Mouse (Mus musculus) thymus, adult 2 months (tissue): ENCODE measurements around the gene Pi4k2a. TPM values are rescaled to one million over a fixed set of nuclear protein-coding genes. Genes with fewer than 3 reads are reported as not detected.

Experiments used
- DNase-seq: peaks from one replicate; pipeline ENCODE4 v3.0.0; 2021
- H3K27ac ChIP-seq: fragments of 200-500 bp; 2 replicates; pipeline ENCODE4 v1.5.1; 2012; ENCODE audit warnings: low read length, control low read depth; ENCODE audit not compliant: control insufficient read depth, insufficient read depth
- H3K27me3 ChIP-seq: fragments of 200-500 bp; 2 replicates; pipeline ENCODE4 v1.6.1; 2012; ENCODE audit warnings: mild to moderate bottlenecking, low read length, moderate library complexity, mixed read lengths; ENCODE audit not compliant: control insufficient read depth, insufficient read depth
- H3K36me3 ChIP-seq: fragments of 200-500 bp; 2 replicates; pipeline ENCODE4 v1.6.1; 2012; ENCODE audit warnings: mild to moderate bottlenecking, low read length, moderate library complexity; ENCODE audit not compliant: control insufficient read depth, insufficient read depth
- H3K4me1 ChIP-seq: fragments of 200-500 bp; replicated peaks from 2 replicates; pipeline ENCODE4 v1.6.1; 2012; ENCODE audit warnings: low read length; ENCODE audit not compliant: control insufficient read depth, insufficient read depth
- H3K4me3 ChIP-seq: fragments of 200-500 bp; 2 replicates; pipeline ENCODE4 v1.5.1; 2012; ENCODE audit warnings: mild to moderate bottlenecking, low read length, control low read depth, moderate library complexity; ENCODE audit not compliant: control insufficient read depth, insufficient read depth
- CTCF ChIP-seq: fragments of 200-500 bp; IDR thresholded peaks from 2 replicates; pipeline ENCODE4 v1.5.1; 2012; ENCODE audit warnings: mild to moderate bottlenecking, control low read depth, low read length, moderate library complexity, borderline replicate concordance; ENCODE audit not compliant: control insufficient read depth, poor library complexity, insufficient read depth; ENCODE audit errors: extremely low read depth
- POLR2A ChIP-seq: fragments of 200-500 bp; IDR thresholded peaks from 2 replicates; pipeline ENCODE4 v1.6.1; 2012; ENCODE audit warnings: mild to moderate bottlenecking, low read length, control low read depth, moderate library complexity; ENCODE audit not compliant: control insufficient read depth, poor library complexity, insufficient read depth; ENCODE audit errors: extremely low read depth
- WGBS: fragments of 180-500 bp; shearing (Covaris S2); methylation state at CpG from one replicate; pipeline ENCODE4 v1.1.7; 2018; 5-methylcytosine and 5-hydroxymethylcytosine counted together
- polyA plus RNA-seq: library from polyadenylated mRNA; depleted of rRNA; stranded (reverse); fragments of >200 nt; gene quantifications from 2 replicates; pipeline ENCODE4 v1.2.3, GENCODE M21; 2012

The Pi4k2a gene
- polyA plus RNA-seq, 1 experiment, result 42.2 TPM

DNA sequence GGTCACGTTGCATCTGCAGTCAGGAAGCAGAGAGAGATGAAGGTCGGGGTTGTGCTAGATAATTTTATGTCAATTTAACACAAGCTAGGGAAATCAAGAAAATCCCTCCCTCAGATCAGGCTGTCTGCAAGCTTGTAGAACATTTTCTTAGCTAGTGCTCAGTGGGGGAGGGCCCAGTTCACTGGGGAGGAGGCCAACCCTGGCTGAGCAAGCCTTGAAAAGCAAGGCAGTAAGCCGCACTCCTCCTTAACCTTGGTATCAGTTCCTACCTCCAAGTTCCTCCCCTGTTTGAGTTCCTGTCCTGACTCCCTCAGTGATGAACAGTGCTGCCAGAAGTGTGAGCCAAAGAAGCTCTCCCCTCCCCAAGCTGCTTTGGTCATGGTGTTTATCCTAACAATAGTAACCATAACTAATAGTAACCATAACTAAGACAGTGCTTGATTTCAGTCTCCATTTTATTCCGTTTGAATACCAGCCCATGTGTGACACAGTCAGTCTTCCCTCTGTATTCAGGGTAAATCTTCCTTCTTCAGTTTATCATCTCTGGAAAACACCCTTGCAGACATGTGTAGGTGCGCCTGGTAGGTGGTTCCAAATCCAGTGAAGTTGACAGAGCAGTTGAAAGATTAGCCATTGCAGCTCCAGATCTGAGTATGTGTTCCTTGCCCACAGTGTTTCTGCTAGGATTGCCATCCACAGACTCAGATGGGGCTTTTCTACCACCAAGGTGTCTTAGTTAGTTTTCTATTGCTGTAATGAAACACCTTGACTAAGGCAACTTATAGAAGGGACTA lies 49.7 kb downstream of the Pi4k2a start:
- DNase-seq, result no peak
- H3K4me3 ChIP-seq, result no peak overlapping the region
- no peaks in the 10 kb centered on the region for H3K4me1 ChIP-seq
- TF ChIP-seq POLR2A, result no peak
- no peak for TF ChIP-seq CTCF
- no peak overlapping the region for H3K27ac ChIP-seq
- no peaks in the 10 kb centered on the region for H3K27me3 ChIP-seq
- 87% methylated on average over 5 of the region's 5 CpGs for WGBS
- H3K36me3 ChIP-seq, result no peaks in the 10 kb centered on the region

GRCm38 (mm10) chr19:42141998-42142397 lies 51.7 kb downstream of the Pi4k2a start:
- no peak overlapping the region for H3K4me3 ChIP-seq
- H3K27ac ChIP-seq, result no peak overlapping the region
- 96% methylated on average over 3 of the region's 3 CpGs for WGBS
- peaks cover 5% of the 10 kb centered on the region for H3K4me1 ChIP-seq
- H3K27me3 ChIP-seq, result no peaks in the 10 kb centered on the region; the same call in 1 of the 2 replicates
- DNase-seq, result no peak
- no peak for TF ChIP-seq POLR2A
- TF ChIP-seq CTCF, result no peak
- H3K36me3 ChIP-seq, result no peaks in the 10 kb centered on the region

DNA sequence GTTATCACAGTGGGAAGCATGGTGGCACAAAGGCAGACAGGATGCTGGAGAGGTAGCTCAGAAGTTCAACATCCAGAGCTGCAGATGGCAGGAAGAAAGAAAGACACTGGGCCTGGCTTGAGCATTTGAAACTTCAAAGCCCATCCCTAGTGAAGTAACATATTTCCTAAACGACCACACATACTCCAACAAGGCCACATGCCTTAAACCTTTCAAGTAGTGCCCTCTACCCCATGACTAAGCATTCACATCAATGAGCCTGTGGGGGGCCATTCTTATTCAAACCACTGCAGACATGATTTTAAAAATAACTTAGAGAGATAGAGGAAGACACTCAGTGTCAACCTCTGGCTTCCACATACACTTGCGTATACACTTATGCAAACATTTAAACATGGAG lies 52.5 kb downstream of the Pi4k2a start:
- no peak for TF ChIP-seq POLR2A
- no peak for TF ChIP-seq CTCF
- Histone ChIP-seq H3K4me1 (peaks cover 7% of the 10 kb centered on the region), H3K27ac (no peak overlapping the region), H3K27me3 (no peaks in the 10 kb centered on the region; the same call in 1 of the 2 replicates), H3K36me3 (no peaks in the 10 kb centered on the region), H3K4me3 (no peak overlapping the region)
- DNase-seq, result no peak
- WGBS, result 71% methylated on average over 2 of the region's 2 CpGs

GRCm38 (mm10) chr19:42144067-42144466 lies 53.8 kb downstream of the Pi4k2a start:
- H3K36me3 ChIP-seq, result no peaks in the 10 kb centered on the region
- DNase-seq, result no peak
- H3K27ac ChIP-seq, result no peak overlapping the region
- WGBS, result 55% methylated on average over 6 of the region's 6 CpGs
- TF ChIP-seq CTCF, result no peak
- no peak for TF ChIP-seq POLR2A
- H3K4me3 ChIP-seq, result no peak overlapping the region
- H3K27me3 ChIP-seq, result no peaks in the 10 kb centered on the region; the same call in 1 of the 2 replicates
- H3K4me1 ChIP-seq, result peaks cover 16% of the 10 kb centered on the region

DNA sequence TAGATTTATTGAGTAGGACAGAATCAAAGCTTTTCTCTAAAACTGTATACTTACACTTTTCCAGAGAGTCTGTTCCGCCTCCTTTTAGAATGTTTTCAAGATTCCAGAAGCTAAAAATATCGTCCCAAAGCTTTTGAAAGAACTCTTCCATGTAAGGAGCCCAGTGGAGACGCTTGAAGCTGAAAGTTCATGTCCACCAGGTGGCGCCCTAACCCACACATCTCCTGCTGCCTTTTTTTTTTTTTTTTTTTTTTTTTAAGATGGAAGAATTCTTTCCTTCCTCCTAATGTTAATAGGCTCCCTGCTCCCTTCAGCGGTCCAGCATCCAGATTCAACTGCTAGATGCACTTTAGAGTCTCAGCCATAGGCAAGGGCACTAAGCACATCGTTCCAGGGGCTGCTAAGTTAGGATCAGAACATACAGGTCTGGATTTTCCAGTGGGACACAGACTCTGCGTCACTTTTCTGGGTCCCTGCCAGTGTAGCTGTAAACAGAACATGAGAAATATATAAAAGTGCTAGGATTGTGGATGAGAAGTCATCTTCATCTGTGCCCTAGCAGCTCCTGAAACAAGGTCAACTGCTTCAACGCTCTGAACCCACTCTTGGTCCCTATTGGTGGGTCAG lies 54.4 kb downstream of the Pi4k2a start:
- TF ChIP-seq CTCF (no peak), POLR2A (no peak)
- DNase-seq, result peak; percentile 73
- H3K4me1 ChIP-seq, result peaks cover 16% of the 10 kb centered on the region
- no peak overlapping the region for H3K4me3 ChIP-seq
- 36% methylated on average over 8 of the region's 8 CpGs for WGBS
- H3K27me3 ChIP-seq, result no peaks in the 10 kb centered on the region; the same call in 1 of the 2 replicates
- no peaks in the 10 kb centered on the region for H3K36me3 ChIP-seq
- no peak overlapping the region for H3K27ac ChIP-seq

DNA sequence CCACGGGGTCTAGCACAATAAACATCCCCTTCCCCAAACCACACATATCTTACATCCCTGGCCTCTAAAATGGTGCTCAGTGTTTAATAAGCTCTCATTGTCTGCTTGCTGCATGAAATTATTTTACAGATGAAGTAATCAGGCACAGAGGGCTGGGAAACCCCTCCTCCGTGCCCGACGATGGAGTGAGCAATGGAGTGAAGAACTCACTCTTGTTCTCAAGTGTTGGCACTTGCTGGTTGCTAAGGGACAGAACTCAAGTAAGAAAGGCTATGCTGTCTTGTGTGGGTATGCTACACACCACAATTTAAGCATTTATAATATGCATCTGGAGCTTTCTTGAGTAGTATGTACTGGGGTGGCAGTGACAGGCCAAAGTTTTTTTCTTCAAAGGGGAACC lies 54.9 kb downstream of the Pi4k2a start:
- no peaks in the 10 kb centered on the region; the same call in 1 of the 2 replicates for H3K27me3 ChIP-seq
- H3K4me1 ChIP-seq, result peaks cover 16% of the 10 kb centered on the region
- 58% methylated on average over 4 of the region's 4 CpGs for WGBS
- no peak for DNase-seq
- H3K36me3 ChIP-seq, result no peaks in the 10 kb centered on the region
- no peak overlapping the region for H3K27ac ChIP-seq
- no peak overlapping the region for H3K4me3 ChIP-seq
- TF ChIP-seq CTCF (no peak), POLR2A (no peak)

DNA sequence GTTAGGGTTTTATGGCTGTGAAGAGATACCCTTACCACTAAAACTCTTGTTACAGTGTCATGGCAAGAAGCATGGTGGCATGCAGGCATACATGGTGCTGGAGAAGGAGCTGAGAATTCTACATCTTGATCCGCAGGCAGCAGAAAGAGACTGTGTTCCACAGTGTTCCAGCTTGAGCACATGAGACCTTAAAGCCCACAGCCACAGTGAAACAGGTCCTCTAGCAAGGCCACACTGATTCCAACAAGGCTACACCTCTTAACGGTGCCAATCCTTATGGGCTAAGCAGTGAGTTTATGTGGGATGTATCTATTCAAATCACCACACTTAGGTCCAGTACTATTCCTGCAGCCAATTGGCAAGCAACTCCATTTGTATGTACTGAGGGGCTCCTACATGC lies 55.5 kb downstream of the Pi4k2a start:
- Histone ChIP-seq H3K36me3 (no peaks in the 10 kb centered on the region), H3K4me3 (no peak overlapping the region), H3K27me3 (no peaks in the 10 kb centered on the region; the same call in 1 of the 2 replicates), H3K4me1 (peaks cover 16% of the 10 kb centered on the region), H3K27ac (no peak overlapping the region)
- WGBS, result 95% methylated on average over 2 of the region's 2 CpGs
- DNase-seq, result no peak
- TF ChIP-seq CTCF (no peak), POLR2A (no peak)
